Mouse (Mus musculus): Measurements from ENCODE around the gene Hdhd5. TPM values are rescaled to one million over a fixed set of nuclear protein-coding genes. Genes with fewer than 3 reads are reported as not detected.

Hdhd5 gene
- total and polyA plus RNA-seq, 3 experiments: 17.8 to 19.9 TPM; not detected in 1

DNA sequence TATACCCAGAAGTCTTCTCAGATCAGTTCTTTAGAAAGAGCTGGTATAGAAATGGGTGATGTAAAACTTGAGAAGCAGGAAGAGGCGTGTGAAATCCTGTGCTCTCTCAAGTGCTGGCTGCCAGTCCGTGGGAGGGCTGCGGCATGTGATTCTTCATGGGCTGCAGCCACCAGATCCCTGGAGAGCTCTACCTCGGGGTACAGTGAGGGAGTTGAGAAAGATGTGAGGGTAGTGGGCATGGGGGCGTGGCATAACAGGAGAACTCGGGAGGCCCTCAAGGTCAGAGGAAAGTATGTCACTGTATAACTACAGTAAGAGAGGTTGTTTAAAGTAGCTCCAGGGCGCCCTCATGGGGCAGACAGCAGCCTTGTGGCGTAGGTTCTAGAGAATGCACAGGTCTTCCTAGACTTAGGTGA is 47.9 kb downstream of the Hdhd5 start:
- Histone ChIP-seq H3K4me1 (ENCODE audit: control insufficient read depth in 1 of 2, insufficient read depth in 2 of 2, low read length in 2 of 2) (peaks cover 9 to 18% of the 10 kb centered on the region in 2 experiments), H3K9ac (ENCODE audit: control insufficient read depth, low read depth, low read length, poor library complexity, severe bottlenecking) (no peak overlapping the region), H3K9me3 (replicated peaks; ENCODE audit: insufficient read depth, low read length) (no peaks in the 10 kb centered on the region), H3K4me3 (ENCODE audit: control insufficient read depth in 1 of 2, insufficient read depth in 1 of 2, low read depth in 2 of 2, low read length in 2 of 2) (no peak overlapping the region), H3K36me3 (ENCODE audit: control insufficient read depth in 1 of 2, insufficient read depth in 2 of 2, low read length in 2 of 2) (peaks cover 2 to 18% of the 10 kb centered on the region in 2 experiments), H3K79me2 (ENCODE audit: control insufficient read depth, insufficient read depth, low read length, poor library complexity) (no peaks in the 10 kb centered on the region), H3K27ac (ENCODE audit: control insufficient read depth, low read depth, low read length) (no peak overlapping the region), H3K27me3 (ENCODE audit: control insufficient read depth in 1 of 2, insufficient read depth in 2 of 2, low read length in 2 of 2) (no peaks in the 10 kb centered on the region)
- DNase-seq (ENCODE audit: low read depth, low spot score): peak; percentile 61
- TF ChIP-seq TCF12 (IDR thresholded peaks at IDR 0.05; ENCODE audit: low read depth, low read length) (no peak), SMC3 (IDR thresholded peaks at IDR 0.05; ENCODE audit: low read depth, low read length) (peak; percentile 38), ZMIZ1 (IDR thresholded peaks at IDR 0.05; ENCODE audit: low read depth, low read length) (0 out of 2 replicates have a peak, but pooled peaks have one; percentile 21), SIN3A (IDR thresholded peaks at IDR 0.05; ENCODE audit: low read length) (peak; percentile 39; the same call in 1 of the 2 replicates), POLR2A (IDR thresholded peaks at IDR 0.05; ENCODE audit: control insufficient read depth in 1 of 2, insufficient read depth in 1 of 2, low read depth in 1 of 2, low read length in 2 of 2, poor library complexity in 1 of 2) (0 out of 4 replicates have a peak, but pooled peaks of 1 of the 2 experiments have one; percentile 14), CTCF (IDR thresholded peaks at IDR 0.05 in 2 of 3, conservative IDR thresholded peaks at IDR 0.05 in 1 of 3; ENCODE audit: control insufficient read depth in 1 of 3, insufficient read depth in 1 of 3, low read depth in 2 of 3, low read length in 3 of 3, poor library complexity in 1 of 3, severe bottlenecking in 1 of 3) (peak; percentile 59 to 71 (median 66)), JUND (IDR thresholded peaks at IDR 0.05; ENCODE audit: low read depth, low read length) (no peak), RAD21 (IDR thresholded peaks at IDR 0.05; ENCODE audit: low read depth, low read length) (peak; percentile 53)

- Histone ChIP-seq H3K36me3 (ENCODE audit: control insufficient read depth in 1 of 2, insufficient read depth in 2 of 2, low read length in 2 of 2) (peaks cover 2 to 18% of the 10 kb centered on the region in 2 experiments), H3K4me1 (ENCODE audit: control insufficient read depth in 1 of 2, insufficient read depth in 2 of 2, low read length in 2 of 2) (peaks cover 9 to 18% of the 10 kb centered on the region in 2 experiments)
Observed at GRCm38 (mm10) chr6:120482756-120483155, 48.4 kb downstream of the Hdhd5 start.

GRCm38 (mm10) chr6:120482021-120482420 is 49.1 kb downstream of the Hdhd5 start:
- Histone ChIP-seq H3K9me3 (replicated peaks; ENCODE audit: insufficient read depth, low read length) (no peaks in the 10 kb centered on the region), H3K4me3 (ENCODE audit: control insufficient read depth in 1 of 2, insufficient read depth in 1 of 2, low read depth in 2 of 2, low read length in 2 of 2) (no peak overlapping the region), H3K9ac (ENCODE audit: control insufficient read depth, low read depth, low read length, poor library complexity, severe bottlenecking) (no peak overlapping the region), H3K36me3 (ENCODE audit: control insufficient read depth in 1 of 2, insufficient read depth in 2 of 2, low read length in 2 of 2) (peaks cover 2 to 18% of the 10 kb centered on the region in 2 experiments), H3K79me2 (ENCODE audit: control insufficient read depth, insufficient read depth, low read length, poor library complexity) (no peaks in the 10 kb centered on the region), H3K4me1 (ENCODE audit: control insufficient read depth in 1 of 2, insufficient read depth in 2 of 2, low read length in 2 of 2) (peaks cover 9 to 18% of the 10 kb centered on the region in 2 experiments), H3K27ac (ENCODE audit: control insufficient read depth, low read depth, low read length) (no peak overlapping the region), H3K27me3 (ENCODE audit: control insufficient read depth in 1 of 2, insufficient read depth in 2 of 2, low read length in 2 of 2) (no peaks in the 10 kb centered on the region)
- DNase-seq (ENCODE audit: low read depth, low spot score): no peak
- no peak for TF ChIP-seq TCF12 (IDR thresholded peaks at IDR 0.05; ENCODE audit: low read depth, low read length)
- no peak for TF ChIP-seq ZC3H11A (IDR thresholded peaks at IDR 0.05; ENCODE audit: low read depth, low read length)
- TF ChIP-seq POLR2AphosphoS5 (IDR thresholded peaks at IDR 0.05; ENCODE audit: borderline replicate concordance, low read depth, low read length): no peak
- no peak for TF ChIP-seq HCFC1 (IDR thresholded peaks at IDR 0.05; ENCODE audit: low read depth, low read length)
- TF ChIP-seq RCOR1 (IDR thresholded peaks at IDR 0.05; ENCODE audit: low read depth, low read length): no peak
- TF ChIP-seq TBP (IDR thresholded peaks at IDR 0.05; ENCODE audit: low read depth, low read length): no peak
- TF ChIP-seq POLR2A (IDR thresholded peaks at IDR 0.05; ENCODE audit: control insufficient read depth in 1 of 2, insufficient read depth in 1 of 2, low read depth in 1 of 2, low read length in 2 of 2, poor library complexity in 1 of 2): no peak
- TF ChIP-seq USF2 (IDR thresholded peaks at IDR 0.05; ENCODE audit: borderline replicate concordance in 1 of 2, insufficient read depth in 1 of 2, low read depth in 1 of 2, low read length in 2 of 2): no peak
- no peak for TF ChIP-seq MAFK (IDR thresholded peaks at IDR 0.05; ENCODE audit: borderline replicate concordance, low read depth, low read length)
- TF ChIP-seq CTCF (IDR thresholded peaks at IDR 0.05 in 2 of 3, conservative IDR thresholded peaks at IDR 0.05 in 1 of 3; ENCODE audit: control insufficient read depth in 1 of 3, insufficient read depth in 1 of 3, low read depth in 2 of 3, low read length in 3 of 3, poor library complexity in 1 of 3, severe bottlenecking in 1 of 3): no peak
- no peak for TF ChIP-seq ZMIZ1 (IDR thresholded peaks at IDR 0.05; ENCODE audit: low read depth, low read length)
- no peak for TF ChIP-seq GABPA (IDR thresholded peaks at IDR 0.05; ENCODE audit: low read depth, low read length)
- no peak for TF ChIP-seq E2F4 (IDR thresholded peaks at IDR 0.05; ENCODE audit: borderline replicate concordance, low read depth, low read length)
- TF ChIP-seq NRF1 (IDR thresholded peaks at IDR 0.05; ENCODE audit: insufficient read depth, low read depth, low read length, poor library complexity, severe bottlenecking): no peak

More at GRCm38 (mm10) chr6:120482756-120483155, 48.4 kb downstream of the Hdhd5 start:
- H3K9me3 ChIP-seq (replicated peaks; ENCODE audit: insufficient read depth, low read length): no peaks in the 10 kb centered on the region
- no peak for TF ChIP-seq GATA1 (IDR thresholded peaks at IDR 0.05; ENCODE audit: low read depth, low read length)
- no peak for TF ChIP-seq CHD2 (IDR thresholded peaks at IDR 0.05; ENCODE audit: low read length)
- no peak for TF ChIP-seq NRF1 (IDR thresholded peaks at IDR 0.05; ENCODE audit: insufficient read depth, low read depth, low read length, poor library complexity, severe bottlenecking)
- no peak for TF ChIP-seq HCFC1 (IDR thresholded peaks at IDR 0.05; ENCODE audit: low read depth, low read length)
- TF ChIP-seq RAD21 (IDR thresholded peaks at IDR 0.05; ENCODE audit: low read depth, low read length): no peak
- no peak for TF ChIP-seq POLR2AphosphoS5 (IDR thresholded peaks at IDR 0.05; ENCODE audit: borderline replicate concordance, low read depth, low read length)
- TF ChIP-seq ELF1 (IDR thresholded peaks at IDR 0.05; ENCODE audit: low read depth, low read length): no peak
- TF ChIP-seq POLR2AphosphoS2 (IDR thresholded peaks at IDR 0.05; ENCODE audit: low read length): no peak; the same call in 1 of the 2 replicates
- TF ChIP-seq JUND (IDR thresholded peaks at IDR 0.05; ENCODE audit: low read depth, low read length): no peak
- no peak for TF ChIP-seq RCOR1 (IDR thresholded peaks at IDR 0.05; ENCODE audit: low read depth, low read length)
- TF ChIP-seq ZMIZ1 (IDR thresholded peaks at IDR 0.05; ENCODE audit: low read depth, low read length): no peak
- no peak for TF ChIP-seq SMC3 (IDR thresholded peaks at IDR 0.05; ENCODE audit: low read depth, low read length)
- no peak for TF ChIP-seq KAT2A (conservative IDR thresholded peaks at IDR 0.05; ENCODE audit: low read depth, low read length)
- no peak for TF ChIP-seq MYB (IDR thresholded peaks at IDR 0.05; ENCODE audit: low read depth, low read length)
- TF ChIP-seq MYC (IDR thresholded peaks at IDR 0.05; ENCODE audit: low read depth, low read length): no peak
- TF ChIP-seq POLR2A (IDR thresholded peaks at IDR 0.05; ENCODE audit: control insufficient read depth in 1 of 2, insufficient read depth in 1 of 2, low read depth in 1 of 2, low read length in 2 of 2, poor library complexity in 1 of 2): no peak
- TF ChIP-seq BHLHE40 (IDR thresholded peaks at IDR 0.05; ENCODE audit: borderline replicate concordance, low read depth, low read length): no peak
- no peak overlapping the region for H3K27ac ChIP-seq (ENCODE audit: control insufficient read depth, low read depth, low read length)
- no peak overlapping the region for H3K4me3 ChIP-seq (ENCODE audit: control insufficient read depth in 1 of 2, insufficient read depth in 1 of 2, low read depth in 2 of 2, low read length in 2 of 2)
- no peaks in the 10 kb centered on the region for H3K79me2 ChIP-seq (ENCODE audit: control insufficient read depth, insufficient read depth, low read length, poor library complexity)
- H3K9ac ChIP-seq (ENCODE audit: control insufficient read depth, low read depth, low read length, poor library complexity, severe bottlenecking): no peak overlapping the region
- no peak for DNase-seq (ENCODE audit: low read depth, low spot score)
- H3K27me3 ChIP-seq (ENCODE audit: control insufficient read depth in 1 of 2, insufficient read depth in 2 of 2, low read length in 2 of 2): no peaks in the 10 kb centered on the region
